Mouse (Mus musculus) bone marrow, adult 2 months (tissue): ENCODE results near the gene Tmem41a. TPM values are rescaled to one million over a fixed set of nuclear protein-coding genes. Genes with fewer than 3 reads are reported as not detected.

Source experiments
- H3K27ac ChIP-seq: fragments of 200-500 bp; 2 replicates; pipeline ENCODE4 v1.5.1; 2012; ENCODE audit warnings: low read depth, mild to moderate bottlenecking, control low read depth, inconsistent platforms, low read length; ENCODE audit not compliant: control insufficient read depth, poor library complexity, insufficient read depth
- H3K4me1 ChIP-seq: fragments of 200-500 bp; 2 replicates; pipeline ENCODE4 v1.6.1; 2011; ENCODE audit warnings: low read length; ENCODE audit not compliant: control insufficient read depth, insufficient read depth
- H3K4me3 ChIP-seq: fragments of 200-500 bp; replicated peaks from 2 replicates; pipeline ENCODE3; 2011; ENCODE audit warnings: mild to moderate bottlenecking, low read depth, low read length, control low read depth; ENCODE audit not compliant: control insufficient read depth
- CTCF ChIP-seq: fragments of 200-500 bp; IDR thresholded peaks from 2 replicates; pipeline ENCODE4 v1.5.1; 2011; ENCODE audit warnings: low read length, control low read depth; ENCODE audit not compliant: control insufficient read depth, insufficient read depth
- POLR2A ChIP-seq: fragments of 200-500 bp; IDR thresholded peaks from 2 replicates; pipeline ENCODE4 v1.6.1; 2011; ENCODE audit warnings: low read depth, mild to moderate bottlenecking, control low read depth, low read length, borderline replicate concordance; ENCODE audit not compliant: control insufficient read depth
- WGBS: fragments of 180-500 bp; shearing (Covaris S2); methylation state at CpG from one replicate; pipeline ENCODE4 v1.1.7; 2018; 5-methylcytosine and 5-hydroxymethylcytosine counted together
- polyA plus RNA-seq: library from polyadenylated mRNA; stranded (reverse); fragments of >200 nt; gene quantifications from 2 replicates; pipeline ENCODE4 v1.2.4, GENCODE M21; 2011; ENCODE audit warnings: low replicate concordance; ENCODE audit not compliant: missing spikeins, insufficient read depth, insufficient read length

The Tmem41a gene
- polyA plus RNA-seq, 1 experiment: 15.0 TPM

- WGBS: 88% methylated on average over 4 of the region's 4 CpGs
- no peak overlapping the region for H3K4me3 ChIP-seq
- TF ChIP-seq POLR2A: no peak
- H3K4me1 ChIP-seq: no peaks in the 10 kb centered on the region
- H3K27ac ChIP-seq: no peak overlapping the region
Measured at GRCm38 (mm10) chr16:21983581-21983980, 36.2 kb upstream of the Tmem41a start.

DNA sequence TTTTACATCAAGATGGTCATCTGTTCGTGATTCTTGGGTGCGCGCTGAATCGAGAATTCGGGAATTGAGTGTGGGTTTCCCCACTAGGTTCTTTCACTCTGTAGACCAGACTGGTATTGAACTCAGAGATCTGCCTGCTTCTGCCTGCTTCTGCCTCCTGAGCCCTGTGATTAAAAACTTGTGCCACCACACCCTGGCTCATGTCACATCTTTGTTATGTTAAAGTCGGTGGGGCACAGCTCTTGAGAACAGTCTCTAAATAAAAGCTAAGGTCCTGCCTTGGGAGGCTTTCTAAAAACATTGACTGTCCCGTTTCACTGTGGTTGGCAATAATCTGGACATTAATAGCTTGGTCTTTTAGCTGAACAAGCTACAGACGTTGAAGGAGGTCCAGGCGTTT is 35.8 kb upstream of the Tmem41a start:
- no peak for TF ChIP-seq POLR2A
- TF ChIP-seq CTCF: no peak
- WGBS: 92% methylated on average over 9 of the region's 9 CpGs
- no peak overlapping the region for H3K27ac ChIP-seq
- no peaks in the 10 kb centered on the region for H3K4me1 ChIP-seq
- no peak overlapping the region for H3K4me3 ChIP-seq

DNA sequence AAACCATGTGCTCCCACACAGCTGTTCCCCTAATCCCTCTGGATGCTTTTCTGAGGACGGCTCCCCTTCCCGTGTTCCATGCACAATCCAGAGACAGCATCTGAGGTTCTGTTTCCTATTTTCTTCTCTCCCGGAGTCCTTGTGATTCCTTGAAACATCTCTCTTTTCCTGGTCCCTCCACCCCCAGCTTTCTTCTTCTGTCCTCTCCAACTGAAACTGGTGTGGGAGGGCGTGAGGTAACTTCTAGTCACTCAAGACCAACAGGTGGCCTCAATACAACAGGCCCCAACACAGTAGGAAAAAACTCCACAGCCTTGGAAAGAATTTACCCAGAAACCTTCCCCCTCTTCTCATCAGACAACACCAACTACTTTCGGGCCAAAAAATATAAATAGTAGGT is 30.0 kb upstream of the Tmem41a start:
- Histone ChIP-seq H3K4me1 (no peaks in the 10 kb centered on the region), H3K4me3 (no peak overlapping the region), H3K27ac (no peak overlapping the region)
- WGBS: 81% methylated on average over 5 of the region's 5 CpGs
- TF ChIP-seq POLR2A (no peak), CTCF (no peak)

DNA sequence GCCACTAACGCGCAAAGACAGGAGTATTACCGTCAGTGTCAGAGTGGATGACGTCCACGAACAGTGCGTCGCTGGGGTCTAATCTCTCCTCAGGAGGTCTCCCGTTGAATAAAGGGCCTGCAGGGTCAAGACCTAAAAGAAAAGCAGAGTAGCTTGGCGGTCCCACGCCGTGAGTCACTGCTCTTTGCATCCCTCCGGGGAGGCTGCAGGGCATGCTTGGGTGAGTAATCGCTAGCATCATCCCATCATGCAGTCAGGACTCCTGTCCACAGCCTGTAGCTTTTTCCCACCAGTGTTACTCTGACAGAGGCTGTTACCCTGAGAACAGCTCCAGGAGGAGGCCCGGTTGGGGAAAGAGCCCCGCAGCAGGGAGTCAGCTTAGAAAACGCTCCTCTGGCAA is 28.9 kb upstream of the Tmem41a start:
- Histone ChIP-seq H3K4me1 (no peaks in the 10 kb centered on the region), H3K4me3 (no peak overlapping the region), H3K27ac (no peak overlapping the region)
- WGBS: 33% methylated on average over 16 of the region's 16 CpGs
- TF ChIP-seq POLR2A (no peak), CTCF (no peak)

DNA sequence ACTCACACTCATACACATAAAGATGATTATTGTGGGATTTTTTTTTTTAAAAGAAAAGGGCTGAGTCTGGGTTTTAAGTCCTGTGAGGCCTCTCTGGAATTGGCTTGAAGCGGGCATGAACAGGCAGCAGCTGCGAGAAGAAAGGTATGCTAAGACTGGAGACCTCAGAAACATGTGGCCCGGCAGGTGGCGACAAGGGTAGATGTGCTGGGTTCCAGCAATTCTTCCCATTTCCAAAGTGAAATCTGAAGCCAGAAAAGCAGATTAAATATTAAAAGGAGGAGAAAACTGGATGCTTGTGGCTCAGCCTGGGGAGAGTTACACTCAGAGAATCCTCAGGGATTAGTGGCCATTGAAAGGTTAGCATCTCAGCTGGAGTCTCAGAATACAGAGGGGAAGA is 24.1 kb upstream of the Tmem41a start:
- no peak overlapping the region for H3K27ac ChIP-seq
- no peak for TF ChIP-seq CTCF
- TF ChIP-seq POLR2A: no peak
- H3K4me1 ChIP-seq: no peaks in the 10 kb centered on the region
- H3K4me3 ChIP-seq: no peak overlapping the region
- 84% methylated on average over 4 of the region's 4 CpGs for WGBS

GRCm38 (mm10) chr16:21970536-21970935 is 23.2 kb upstream of the Tmem41a start:
- no peaks in the 10 kb centered on the region for H3K4me1 ChIP-seq
- H3K4me3 ChIP-seq: no peak overlapping the region
- TF ChIP-seq POLR2A: no peak
- no peak for TF ChIP-seq CTCF
- WGBS: 88% methylated on average over 6 of the region's 6 CpGs
- H3K27ac ChIP-seq: no peak overlapping the region

DNA sequence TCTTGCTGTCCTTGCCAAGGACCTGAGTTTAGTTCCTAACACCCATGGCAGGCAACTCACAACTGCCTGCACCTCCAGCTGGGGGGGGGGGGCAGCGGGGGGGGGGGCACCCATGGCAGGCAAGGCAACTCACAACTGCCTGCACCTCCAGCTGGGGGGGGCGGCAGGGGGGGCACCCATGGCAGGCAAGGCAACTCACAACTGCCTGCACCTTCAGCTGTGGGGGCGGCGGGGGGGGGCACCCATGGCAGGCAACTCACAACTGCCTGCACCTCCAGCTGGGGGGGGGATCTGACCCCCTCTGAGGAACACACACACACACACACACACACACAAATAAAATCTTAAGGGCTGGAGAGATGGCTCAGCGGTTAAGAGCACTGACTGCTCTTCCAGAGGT is 22.5 kb upstream of the Tmem41a start:
- 75% methylated on average over 5 of the region's 5 CpGs for WGBS
- Histone ChIP-seq H3K4me3 (no peak overlapping the region), H3K4me1 (no peaks in the 10 kb centered on the region), H3K27ac (no peak overlapping the region)
- no peak for TF ChIP-seq CTCF

- Histone ChIP-seq H3K27ac (no peak overlapping the region), H3K4me1 (no peaks in the 10 kb centered on the region), H3K4me3 (no peak overlapping the region)
- no peak for TF ChIP-seq CTCF
- no peak for TF ChIP-seq POLR2A
- 62% methylated on average over 3 of the region's 3 CpGs for WGBS
Measured at GRCm38 (mm10) chr16:21965576-21965975, 18.2 kb upstream of the Tmem41a start.

DNA sequence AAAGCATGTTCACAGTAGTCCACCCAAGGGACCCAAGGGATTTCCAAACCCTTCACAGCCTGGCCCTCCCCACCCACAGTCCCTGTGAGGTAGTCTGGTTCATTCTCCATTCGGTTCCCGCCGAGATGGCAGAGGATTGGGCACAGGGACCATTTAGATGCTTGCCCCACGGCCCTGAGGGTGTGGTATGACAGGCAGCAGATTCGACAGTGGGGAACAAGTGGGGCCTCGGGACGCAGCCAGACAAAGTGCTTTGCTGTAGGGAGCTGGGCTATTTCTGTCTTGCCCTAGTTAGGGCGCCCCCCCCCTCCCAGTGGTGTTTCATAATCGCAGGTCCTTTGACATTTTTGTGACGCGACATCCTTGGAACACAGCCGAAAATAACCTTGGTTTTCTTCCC is 8.2 kb upstream of the Tmem41a start:
- 67% methylated on average over 12 of the region's 12 CpGs for WGBS
- Histone ChIP-seq H3K27ac (no peak overlapping the region), H3K4me3 (no peak overlapping the region), H3K4me1 (no peaks in the 10 kb centered on the region)
- TF ChIP-seq CTCF (no peak), POLR2A (no peak)
